Mouse (Mus musculus) liver, postnatal 0 days (tissue): ENCODE measurements at regions not wholly inside any gene's neighbourhood (a gene's known extent, or its start where the extent isn't known, plus 50 kb on each side); places are given as distances from the start of the nearest gene placed in this dataset.

Experiments used
- ATAC-seq: fragments of 200-750 bp; cut with Nextera tagmentation; 2 replicates; pipeline ENCODE4 v1.8.0; 2017; ENCODE audit warnings: mild to moderate bottlenecking, moderate library complexity
- DNase-seq: peaks from one replicate; pipeline ENCODE4 v3.0.0-alpha.2; 2016
- H3K27ac ChIP-seq: fragments of 300-500 bp; sonication (generic); 2 replicates; pipeline ENCODE4 v1.5.1; 2014; ENCODE audit warnings: antibody characterized with exemption, moderate library complexity, mild to moderate bottlenecking, low read depth
- H3K27me3 ChIP-seq: fragments of 300-500 bp; sonication (generic); 2 replicates; pipeline ENCODE4 v1.6.1; 2014; ENCODE audit warnings: low read length, control low read depth, mixed read lengths; ENCODE audit not compliant: insufficient read depth
- H3K36me3 ChIP-seq: fragments of 300-500 bp; sonication (generic); replicated peaks from 2 replicates; pipeline ENCODE4 v1.6.1; 2014; ENCODE audit warnings: mild to moderate bottlenecking, control low read depth, low read length, moderate library complexity, mixed read lengths; ENCODE audit not compliant: insufficient read depth
- H3K4me1 ChIP-seq: fragments of 300-500 bp; sonication (generic); 2 replicates; pipeline ENCODE4 v1.6.1; 2014; ENCODE audit warnings: antibody characterized with exemption, mild to moderate bottlenecking, control low read depth; ENCODE audit not compliant: insufficient read depth
- H3K4me2 ChIP-seq: fragments of 300-500 bp; sonication (generic); 2 replicates; pipeline ENCODE4 v1.6.1; 2014; ENCODE audit warnings: low read depth, mild to moderate bottlenecking, low read length, moderate library complexity, mixed read lengths
- H3K4me3 ChIP-seq: fragments of 300-500 bp; sonication (generic); 2 replicates; pipeline ENCODE4 v1.5.1; 2014; ENCODE audit warnings: low read depth, low read length
- H3K9ac ChIP-seq: fragments of 300-500 bp; sonication (generic); replicated peaks from 2 replicates; pipeline ENCODE4 v1.6.1; 2014; ENCODE audit warnings: mild to moderate bottlenecking, moderate library complexity
- H3K9me3 ChIP-seq: fragments of 300-500 bp; sonication (generic); 2 replicates; pipeline ENCODE4 v1.6.1; 2016; ENCODE audit warnings: mild to moderate bottlenecking, control low read depth, low read length, mixed read lengths
- CTCF ChIP-seq: sonication (generic); IDR thresholded peaks from 2 replicates; pipeline ENCODE4 v1.5.1; 2016; ENCODE audit warnings: antibody characterized with exemption, low read depth
- EP300 ChIP-seq: IDR thresholded peaks from 2 replicates; pipeline ENCODE4 v1.6.1; 2016; ENCODE audit warnings: antibody characterized with exemption, low read depth, mild to moderate bottlenecking
- WGBS: fragments of 180-500 bp; shearing (Covaris S2); extraction: QIAGEN DNeasy Blood & Tissue Kit; methylation state at CpG from one replicate; pipeline ENCODE4 v1.1.7; 2014; ENCODE audit not compliant: insufficient replicate concordance; 5-methylcytosine and 5-hydroxymethylcytosine counted together

- H3K27me3 ChIP-seq: no peaks in the 10 kb centered on the region
- H3K4me1 ChIP-seq: no peaks in the 10 kb centered on the region
- 64% methylated on average over 7 of the region's 7 CpGs for WGBS
- ATAC-seq (no peak), DNase-seq (no peak)
- H3K9me3 ChIP-seq: no peaks in the 10 kb centered on the region
- H3K27ac ChIP-seq: no peak overlapping the region
- no peak overlapping the region for H3K4me3 ChIP-seq
- no peaks in the 10 kb centered on the region for H3K36me3 ChIP-seq
- no peak overlapping the region for H3K9ac ChIP-seq
- no peak overlapping the region for H3K4me2 ChIP-seq
- TF ChIP-seq EP300 (no peak), CTCF (no peak)
Observed at GRCm38 (mm10) chr17:59382225-59383106, 369.3 kb upstream of the Nudt12 start.

DNA sequence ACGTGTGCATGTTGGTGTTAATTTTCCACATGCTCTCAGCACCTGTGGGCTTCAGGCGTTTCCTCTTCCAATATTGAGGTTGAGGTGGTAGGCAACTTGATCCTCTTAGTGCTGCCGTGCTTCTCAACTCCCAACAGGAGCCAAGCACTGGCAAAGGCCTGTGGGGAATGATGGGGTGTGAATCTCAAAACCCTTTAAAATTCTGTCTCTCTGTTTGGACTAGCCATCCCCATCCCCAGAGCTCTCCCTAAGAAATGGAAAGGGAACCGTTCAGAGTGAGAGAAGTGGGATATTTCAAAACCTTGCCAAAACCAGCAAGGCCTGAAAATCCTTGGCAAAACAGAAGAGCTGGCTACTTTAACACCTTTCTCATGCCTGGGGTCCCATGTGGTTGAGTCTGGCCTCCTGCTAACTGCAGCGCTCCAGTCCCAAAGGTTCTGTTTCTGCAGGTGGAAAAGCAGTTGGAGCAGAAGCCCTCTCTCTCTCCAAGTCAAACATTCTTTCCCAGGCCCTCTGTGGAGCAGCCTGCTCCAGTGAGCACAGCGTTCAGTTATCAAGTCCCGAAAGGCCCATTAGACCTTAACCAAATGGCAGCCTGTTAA, 360.4 kb upstream of the Nudt12 start:
- DNase-seq (no peak), ATAC-seq (no peak)
- H3K4me2 ChIP-seq: no peak overlapping the region
- TF ChIP-seq CTCF (no peak), EP300 (no peak)
- no peaks in the 10 kb centered on the region for H3K9me3 ChIP-seq
- no peaks in the 10 kb centered on the region for H3K4me1 ChIP-seq
- 54% methylated on average over 7 of the region's 7 CpGs for WGBS
- no peaks in the 10 kb centered on the region for H3K27me3 ChIP-seq
- H3K9ac ChIP-seq: no peak overlapping the region
- H3K4me3 ChIP-seq: no peak overlapping the region
- no peaks in the 10 kb centered on the region for H3K36me3 ChIP-seq
- H3K27ac ChIP-seq: no peak overlapping the region

DNA sequence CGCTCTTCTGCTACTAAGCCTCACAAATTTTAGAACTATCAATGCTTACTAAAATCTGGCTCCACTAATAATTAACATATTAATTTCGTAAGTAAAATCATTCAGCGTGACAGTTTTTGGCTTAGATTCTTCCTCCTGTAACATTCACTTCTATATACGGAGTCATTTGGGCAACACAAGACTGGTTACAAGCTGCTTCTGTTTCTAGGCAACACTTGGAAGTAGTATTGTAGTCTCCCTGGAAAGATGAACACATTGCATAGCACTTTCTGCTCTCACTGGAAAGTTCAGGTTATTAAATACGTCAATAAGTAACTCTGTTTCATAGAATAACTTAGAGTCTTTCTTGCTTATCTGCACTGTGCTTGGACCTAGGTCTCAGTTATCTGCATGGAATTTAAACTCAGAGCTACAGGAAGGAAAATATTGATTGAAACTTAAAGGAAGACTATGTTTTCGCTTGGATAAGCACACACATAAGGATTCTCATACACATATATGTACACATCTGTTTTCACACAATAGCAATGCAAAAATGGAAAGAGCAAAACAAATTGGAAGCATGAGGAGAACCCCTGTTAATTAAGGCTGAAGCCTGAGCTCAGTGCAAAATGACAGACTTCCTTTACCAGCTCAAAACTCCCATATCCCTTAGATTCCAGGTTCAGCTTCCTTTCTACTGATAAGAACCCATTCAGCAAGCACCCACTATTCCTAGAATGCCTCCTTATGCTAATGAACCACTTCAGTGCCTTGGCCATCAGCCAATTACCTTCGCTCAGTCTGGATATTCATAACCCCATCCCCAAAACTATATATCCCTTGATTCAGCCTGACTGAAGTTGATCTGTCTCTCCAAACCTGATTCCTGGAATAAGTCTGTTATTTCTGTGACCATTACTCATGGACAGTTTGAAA, 356.7 kb upstream of the Nudt12 start:
- Histone ChIP-seq H3K36me3 (no peaks in the 10 kb centered on the region), H3K4me2 (no peak overlapping the region), H3K4me1 (no peaks in the 10 kb centered on the region), H3K9me3 (no peaks in the 10 kb centered on the region), H3K4me3 (no peak overlapping the region), H3K27me3 (no peaks in the 10 kb centered on the region), H3K27ac (no peak overlapping the region), H3K9ac (no peak overlapping the region)
- no peak for TF ChIP-seq CTCF
- TF ChIP-seq EP300: no peak
- no peak for ATAC-seq
- no peak for DNase-seq
- WGBS: 68% methylated on average over 7 of the region's 7 CpGs

GRCm38 (mm10) chr17:59365340-59365739, 352.2 kb upstream of the Nudt12 start:
- H3K36me3 ChIP-seq: no peaks in the 10 kb centered on the region

DNA sequence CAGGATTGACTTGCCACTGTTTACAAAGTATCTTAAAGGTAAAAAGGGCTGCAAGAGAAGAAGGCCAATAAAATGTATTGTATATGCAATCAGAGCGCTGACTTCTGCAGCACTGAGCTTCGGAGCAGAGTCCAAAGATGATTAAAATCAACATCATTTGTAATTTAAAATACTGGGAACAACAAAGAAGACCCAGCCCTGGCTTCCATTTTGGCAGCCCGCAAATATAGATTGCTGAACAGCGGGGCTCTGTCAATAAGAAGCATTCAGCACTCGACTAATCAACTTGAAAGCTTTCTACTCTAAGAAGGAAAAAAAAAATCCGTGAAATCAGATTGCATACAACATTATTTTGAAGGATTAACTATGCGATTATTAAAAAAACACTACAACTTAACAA, 348.9 kb upstream of the Nudt12 start:
- H3K9ac ChIP-seq: no peak overlapping the region
- no peak overlapping the region for H3K4me3 ChIP-seq
- no peak for TF ChIP-seq CTCF
- no peak for TF ChIP-seq EP300
- WGBS: 62% methylated on average over 7 of the region's 7 CpGs
- H3K27ac ChIP-seq: no peak overlapping the region
- no peak overlapping the region for H3K4me2 ChIP-seq
- H3K9me3 ChIP-seq: no peaks in the 10 kb centered on the region
- no peaks in the 10 kb centered on the region for H3K4me1 ChIP-seq
- no peak for DNase-seq
- no peaks in the 10 kb centered on the region for H3K27me3 ChIP-seq
- H3K36me3 ChIP-seq: no peaks in the 10 kb centered on the region
- no peak for ATAC-seq

More at GRCm38 (mm10) chr17:59365340-59365739, 352.2 kb upstream of the Nudt12 start:
- Histone ChIP-seq H3K9ac (no peak overlapping the region), H3K4me2 (no peak overlapping the region), H3K27ac (no peak overlapping the region), H3K27me3 (no peaks in the 10 kb centered on the region), H3K9me3 (no peaks in the 10 kb centered on the region), H3K4me1 (no peaks in the 10 kb centered on the region), H3K4me3 (no peak overlapping the region)
- WGBS: 64% methylated on average over 2 of the region's 2 CpGs
- DNase-seq: no peak
- ATAC-seq: no peak
- TF ChIP-seq EP300 (no peak), CTCF (no peak)

- no peaks in the 10 kb centered on the region for H3K9me3 ChIP-seq
- H3K4me1 ChIP-seq: no peaks in the 10 kb centered on the region
- no peaks in the 10 kb centered on the region for H3K27me3 ChIP-seq
- H3K9ac ChIP-seq: no peak overlapping the region
- no peak for ATAC-seq
- no peaks in the 10 kb centered on the region for H3K36me3 ChIP-seq
- TF ChIP-seq EP300 (no peak), CTCF (no peak)
- H3K4me2 ChIP-seq: no peak overlapping the region
- no peak overlapping the region for H3K4me3 ChIP-seq
- WGBS: 82% methylated on average over 9 of the region's 9 CpGs
- no peak for DNase-seq
- no peak overlapping the region for H3K27ac ChIP-seq
Observed at GRCm38 (mm10) chr17:59361119-59361518, 347.9 kb upstream of the Nudt12 start.
